Mouse (Mus musculus) neural tube, embryonic 14.5 days (tissue): ENCODE measurements around the gene Rab3d. TPM values are rescaled to one million over a fixed set of nuclear protein-coding genes. Genes with fewer than 3 reads are reported as not detected.

ENCODE experiments used
- ATAC-seq: fragments of 200-750 bp; cut with Nextera tagmentation; 2 replicates; pipeline ENCODE4 v1.8.0; 2017; ENCODE audit warnings: low read depth, mild to moderate bottlenecking, moderate TSS enrichment, moderate library complexity
- H3K27ac ChIP-seq: fragments of 300-500 bp; sonication (generic); 2 replicates; pipeline ENCODE4 v1.5.1; 2014; ENCODE audit warnings: low read depth, mild to moderate bottlenecking, control low read depth, low read length, moderate library complexity, mixed read lengths
- H3K27me3 ChIP-seq: fragments of 300-500 bp; sonication (generic); 2 replicates; pipeline ENCODE4 v1.6.1; 2014; ENCODE audit warnings: low read length; ENCODE audit not compliant: control insufficient read depth, insufficient read depth
- H3K36me3 ChIP-seq: fragments of 300-500 bp; sonication (generic); 2 replicates; pipeline ENCODE4 v1.6.1; 2014; ENCODE audit warnings: low read length, mixed read lengths; ENCODE audit not compliant: control insufficient read depth, insufficient read depth
- H3K4me1 ChIP-seq: fragments of 300-500 bp; sonication (generic); 2 replicates; pipeline ENCODE4 v1.6.1; 2014; ENCODE audit warnings: low read length; ENCODE audit not compliant: control insufficient read depth, insufficient read depth
- H3K4me2 ChIP-seq: fragments of 300-500 bp; sonication (generic); 2 replicates; pipeline ENCODE4 v1.6.1; 2014; ENCODE audit warnings: mild to moderate bottlenecking, low read depth, low read length, control low read depth
- H3K4me3 ChIP-seq: fragments of 300-500 bp; sonication (generic); 2 replicates; pipeline ENCODE4 v1.5.1; 2014; ENCODE audit warnings: low read depth, low read length, control low read depth, mixed read lengths
- H3K9ac ChIP-seq: fragments of 300-500 bp; sonication (generic); replicated peaks from 2 replicates; pipeline ENCODE4 v1.6.1; 2014; ENCODE audit warnings: low read depth, mild to moderate bottlenecking, control low read depth, low read length, mixed read lengths
- H3K9me3 ChIP-seq: fragments of 300-500 bp; sonication (generic); 2 replicates; pipeline ENCODE4 v1.6.1; 2016; ENCODE audit warnings: low read length; ENCODE audit not compliant: control insufficient read depth
- WGBS: fragments of 180-500 bp; shearing (Covaris S2); extraction: QIAGEN DNeasy Blood & Tissue Kit; methylation state at CpG from one replicate; pipeline ENCODE4 v1.1.7; 2014; 5-methylcytosine and 5-hydroxymethylcytosine counted together
- polyA plus RNA-seq: library from polyadenylated mRNA; unstranded; fragments of >200 nt; fragmentation: Nextera tagmentation; extraction: Ambion mirVana; gene quantifications from 2 replicates; pipeline ENCODE4 v1.2.1, GENCODE M21; 2014

Gene Rab3d
- polyA plus RNA-seq, 1 experiment from 2014 or later = 12.0 TPM

- Histone ChIP-seq H3K4me1 (peaks cover 9% of the 10 kb centered on the region), H3K9me3 (no peaks in the 10 kb centered on the region), H3K36me3 (no peaks in the 10 kb centered on the region), H3K27ac (no peak overlapping the region), H3K4me3 (no peak overlapping the region), H3K9ac (no peak overlapping the region), H3K4me2 (no peak overlapping the region), H3K27me3 (no peaks in the 10 kb centered on the region)
- no peak for ATAC-seq
- 94% methylated on average over 12 of the region's 12 CpGs for WGBS
Measured at GRCm38 (mm10) chr9:21934021-21934420, 16.0 kb upstream of the Rab3d start.

DNA sequence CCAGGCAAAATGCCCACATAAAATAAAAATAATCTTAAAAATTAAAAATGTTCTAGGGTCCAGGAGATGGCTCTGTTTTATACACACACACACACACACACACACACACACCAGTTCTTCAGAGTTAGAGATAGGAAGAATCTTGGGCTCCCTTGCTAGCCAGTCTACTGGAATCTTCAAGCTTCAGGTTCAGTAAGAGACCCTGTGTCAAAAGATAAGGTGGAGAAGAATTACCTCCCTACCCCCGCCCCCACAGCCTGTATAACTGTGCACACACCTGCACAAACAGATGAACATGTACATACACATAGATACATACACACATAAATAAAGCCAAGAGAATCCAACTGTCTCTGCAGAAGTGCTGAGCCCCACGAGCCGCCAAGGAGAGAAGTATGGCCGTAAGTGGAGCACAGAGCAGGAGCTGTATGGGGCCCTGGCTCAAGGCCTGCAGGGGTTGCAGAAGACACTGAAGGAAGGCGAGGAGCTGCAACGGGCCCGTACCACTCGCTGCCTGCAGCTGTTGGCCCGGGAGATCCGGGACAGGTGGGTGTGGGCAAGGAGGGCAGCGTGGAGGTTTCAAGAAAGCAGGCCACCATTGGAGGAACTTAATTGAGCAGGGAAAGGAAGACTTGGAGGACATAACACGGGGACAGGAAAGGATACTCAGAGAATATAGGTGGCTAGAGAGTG is 14.6 kb upstream of the Rab3d start:
- Histone ChIP-seq H3K27ac (no peak overlapping the region), H3K27me3 (no peaks in the 10 kb centered on the region), H3K4me1 (0 out of 2 replicates have a peak, but pooled peaks cover under 1% of the 10 kb centered on the region), H3K4me3 (no peak overlapping the region), H3K4me2 (no peak overlapping the region), H3K9ac (no peak overlapping the region), H3K9me3 (no peaks in the 10 kb centered on the region), H3K36me3 (no peaks in the 10 kb centered on the region)
- 61% methylated on average over 12 of the region's 12 CpGs for WGBS
- ATAC-seq = no peak

- Histone ChIP-seq H3K9me3 (no peaks in the 10 kb centered on the region), H3K4me3 (no peak overlapping the region), H3K4me2 (no peak overlapping the region), H3K4me1 (no peaks in the 10 kb centered on the region), H3K9ac (no peak overlapping the region), H3K27ac (no peak overlapping the region), H3K27me3 (no peaks in the 10 kb centered on the region), H3K36me3 (no peaks in the 10 kb centered on the region)
- 56% methylated on average over 2 of the region's 2 CpGs for WGBS
- no peak for ATAC-seq
Measured at GRCm38 (mm10) chr9:21932006-21932405, 14.0 kb upstream of the Rab3d start.

GRCm38 (mm10) chr9:21929208-21929607 is 11.2 kb upstream of the Rab3d start:
- H3K27ac ChIP-seq = no peak overlapping the region
- ATAC-seq = no peak
- no peaks in the 10 kb centered on the region for H3K9me3 ChIP-seq
- no peak overlapping the region for H3K4me2 ChIP-seq
- 80% methylated on average over 3 of the region's 3 CpGs for WGBS
- no peak overlapping the region for H3K9ac ChIP-seq
- no peak overlapping the region for H3K4me3 ChIP-seq
- H3K27me3 ChIP-seq = no peaks in the 10 kb centered on the region
- no peaks in the 10 kb centered on the region for H3K36me3 ChIP-seq
- peaks cover 7% of the 10 kb centered on the region for H3K4me1 ChIP-seq

GRCm38 (mm10) chr9:21927208-21927753 is 9.3 kb upstream of the Rab3d start, which contains the start of the genes Ccdc159 and Tmem205:
Ccdc159 (plus strand) TSS chr9:21927471.
Tmem205 (minus strand) TSS chr9:21927556.
- H3K27ac ChIP-seq = peak within 1 kb of the TSS; percentile 52; the same call in 1 of the 2 replicates
- H3K27me3 ChIP-seq = no peaks in the 10 kb centered on the region
- no peaks in the 10 kb centered on the region for H3K36me3 ChIP-seq
- H3K4me3 ChIP-seq = peak within 1 kb of the TSS; percentile 50
- H3K9ac ChIP-seq = peak within 1 kb of the TSS; percentile 56
- peaks cover 7% of the 10 kb centered on the region for H3K4me1 ChIP-seq
- peak; percentile 97 for ATAC-seq
- peak within 1 kb of the TSS; percentile 56 for H3K4me2 ChIP-seq
- H3K9me3 ChIP-seq = no peaks in the 10 kb centered on the region
- WGBS = under 1% methylated on average over 28 of the region's 28 CpGs

- no peaks in the 10 kb centered on the region for H3K27me3 ChIP-seq
- peak overlapping the region; percentile 50 for H3K4me3 ChIP-seq
- no peak for ATAC-seq
- H3K4me2 ChIP-seq = peak overlapping the region; percentile 56
- H3K9me3 ChIP-seq = no peaks in the 10 kb centered on the region
- WGBS = 3% methylated on average over 6 of the region's 6 CpGs
- peak overlapping the region; percentile 56 for H3K9ac ChIP-seq
- no peak overlapping the region; the same call in 1 of the 2 replicates for H3K27ac ChIP-seq
- peaks cover 7% of the 10 kb centered on the region for H3K4me1 ChIP-seq
- no peaks in the 10 kb centered on the region for H3K36me3 ChIP-seq
Measured at GRCm38 (mm10) chr9:21926784-21927183, 8.8 kb upstream of the Rab3d start.

DNA sequence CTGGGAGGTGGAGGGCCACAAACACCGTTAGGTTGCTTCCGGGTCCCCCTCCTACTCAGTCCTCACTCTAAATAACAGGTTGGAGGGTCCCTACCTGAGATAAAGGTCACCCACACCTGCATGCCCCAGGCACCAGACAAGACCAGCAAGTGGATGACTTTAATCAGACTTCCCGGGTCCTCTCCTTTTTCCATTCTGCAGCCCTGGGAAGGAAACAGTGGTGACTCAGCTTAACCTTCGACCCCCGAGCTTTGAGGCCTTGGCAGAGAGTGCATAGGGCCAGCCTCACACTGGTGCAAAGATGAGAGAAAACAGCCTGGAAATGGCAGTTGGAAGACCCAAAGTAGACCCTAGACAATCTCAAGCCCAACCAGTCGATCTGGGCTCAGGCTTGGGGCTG is 8.2 kb upstream of the Rab3d start:
- Histone ChIP-seq H3K9me3 (no peaks in the 10 kb centered on the region), H3K9ac (no peak overlapping the region), H3K4me1 (peaks cover 7% of the 10 kb centered on the region), H3K4me2 (peak overlapping the region; percentile 56), H3K27ac (no peak overlapping the region; the same call in 1 of the 2 replicates), H3K27me3 (no peaks in the 10 kb centered on the region), H3K36me3 (no peaks in the 10 kb centered on the region), H3K4me3 (peak overlapping the region; percentile 50)
- no peak for ATAC-seq
- 81% methylated on average over 6 of the region's 6 CpGs for WGBS

- Histone ChIP-seq H3K4me2 (no peak overlapping the region), H3K4me3 (no peak overlapping the region), H3K4me1 (peaks cover 7% of the 10 kb centered on the region), H3K36me3 (no peaks in the 10 kb centered on the region), H3K9ac (no peak overlapping the region), H3K9me3 (no peaks in the 10 kb centered on the region), H3K27ac (no peak overlapping the region), H3K27me3 (no peaks in the 10 kb centered on the region)
- ATAC-seq = no peak
- 97% methylated on average over 1 of the region's 1 CpGs for WGBS
Measured at GRCm38 (mm10) chr9:21925506-21925905, 7.5 kb upstream of the Rab3d start.

GRCm38 (mm10) chr9:21925034-21925433 is 7.0 kb upstream of the Rab3d start:
- peaks cover 7% of the 10 kb centered on the region for H3K4me1 ChIP-seq
- no peak overlapping the region for H3K4me2 ChIP-seq
- no peaks in the 10 kb centered on the region for H3K36me3 ChIP-seq
- no peaks in the 10 kb centered on the region for H3K9me3 ChIP-seq
- H3K27me3 ChIP-seq = no peaks in the 10 kb centered on the region
- 88% methylated on average over 3 of the region's 3 CpGs for WGBS
- ATAC-seq = no peak
- H3K9ac ChIP-seq = no peak overlapping the region
- no peak overlapping the region for H3K27ac ChIP-seq
- no peak overlapping the region for H3K4me3 ChIP-seq
